Mouse (Mus musculus) E14TG2a.4 (cell line): Measurements from ENCODE around the gene Ptch1.

Experiments used
- H3K27me3 ChIP-seq: 2 replicates; pipeline ENCODE4 v1.6.1; 2014; ENCODE audit warnings: low read length, control low read depth; ENCODE audit not compliant: insufficient read depth
- H3K36me3 ChIP-seq: 2 replicates; pipeline ENCODE4 v1.6.1; 2014; ENCODE audit warnings: low read length, control low read depth; ENCODE audit not compliant: insufficient read depth
- H3K4me1 ChIP-seq: replicated peaks from 2 replicates; pipeline ENCODE4 v1.6.1; 2014; ENCODE audit warnings: low read depth, low read length, control low read depth
- H3K4me3 ChIP-seq: replicated peaks from 2 replicates; pipeline ENCODE4 v1.5.1; 2014; ENCODE audit warnings: mild to moderate bottlenecking, low read length
- H3K9me3 ChIP-seq: 2 replicates; pipeline ENCODE4 v1.6.1; 2014; ENCODE audit warnings: low read length, control low read depth
- CTCF ChIP-seq: conservative IDR thresholded peaks from 2 replicates; pipeline ENCODE4 v1.5.1; 2014; ENCODE audit warnings: low read length
- NANOG ChIP-seq: IDR thresholded peaks from 2 replicates; pipeline ENCODE4 v1.6.1; 2014; ENCODE audit warnings: borderline replicate concordance, low read length, mixed read lengths
- POU5F1 ChIP-seq: IDR thresholded peaks from 2 replicates; pipeline ENCODE4 v1.6.1; 2014; ENCODE audit warnings: low read length, borderline replicate concordance

The Ptch1 gene

DNA sequence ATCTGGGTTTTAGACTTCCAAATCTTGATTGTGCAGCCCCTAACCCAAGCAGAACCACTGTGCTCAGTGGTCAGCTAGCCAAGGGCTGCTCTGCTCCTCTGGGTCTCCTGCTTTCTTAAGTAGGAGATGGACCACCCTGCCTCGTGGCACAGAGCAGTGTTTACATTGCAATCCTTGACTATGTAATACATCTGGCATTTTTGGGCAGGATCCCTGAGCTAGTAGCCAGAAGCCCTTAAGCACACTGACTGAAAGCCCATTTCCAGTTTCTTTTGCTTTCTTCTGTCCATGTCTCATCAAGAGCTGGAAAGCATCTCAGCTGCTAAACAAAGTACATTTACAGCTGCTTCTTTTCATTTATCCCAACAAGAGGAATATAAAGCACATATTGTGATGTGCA is 17.0 kb downstream of the Ptch1 start:
- TF ChIP-seq NANOG (no peak), POU5F1 (no peak), CTCF (no peak)
- peaks cover 88% of the 10 kb centered on the region for H3K36me3 ChIP-seq

DNA sequence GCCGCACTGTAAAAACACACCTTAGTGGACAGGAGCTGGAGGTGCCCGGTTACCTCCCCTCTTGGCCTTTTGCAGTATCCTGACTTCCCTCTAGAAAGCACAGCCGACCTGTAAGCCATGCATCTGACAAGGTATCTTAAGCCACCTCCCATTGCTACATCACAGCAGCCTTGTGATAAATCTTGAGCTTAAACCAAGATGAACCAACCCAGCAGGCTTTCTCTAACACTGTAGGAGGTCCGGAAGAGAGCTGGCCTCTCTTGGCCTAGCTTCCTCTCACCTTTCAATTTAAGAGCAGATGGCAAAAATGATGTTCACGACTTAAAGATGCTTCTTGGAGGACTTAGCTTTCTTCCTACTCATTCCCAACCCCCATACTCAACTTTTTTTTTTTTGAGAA is 17.5 kb downstream of the Ptch1 start:
- Histone ChIP-seq H3K4me1 (peaks cover 99% of the 10 kb centered on the region), H3K4me3 (peak overlapping the region; percentile 35), H3K36me3 (peaks cover 88% of the 10 kb centered on the region), H3K9me3 (no peaks in the 10 kb centered on the region), H3K27me3 (no peaks in the 10 kb centered on the region)
- no peak for TF ChIP-seq NANOG
- TF ChIP-seq CTCF, result no peak
- TF ChIP-seq POU5F1, result no peak

More for the DNA sequence above, 17.0 kb downstream of the Ptch1 start:
- Histone ChIP-seq H3K9me3 (no peaks in the 10 kb centered on the region), H3K4me3 (peak overlapping the region; percentile 35; the same call in 1 of the 2 replicates), H3K27me3 (no peaks in the 10 kb centered on the region), H3K4me1 (peaks cover 99% of the 10 kb centered on the region)

DNA sequence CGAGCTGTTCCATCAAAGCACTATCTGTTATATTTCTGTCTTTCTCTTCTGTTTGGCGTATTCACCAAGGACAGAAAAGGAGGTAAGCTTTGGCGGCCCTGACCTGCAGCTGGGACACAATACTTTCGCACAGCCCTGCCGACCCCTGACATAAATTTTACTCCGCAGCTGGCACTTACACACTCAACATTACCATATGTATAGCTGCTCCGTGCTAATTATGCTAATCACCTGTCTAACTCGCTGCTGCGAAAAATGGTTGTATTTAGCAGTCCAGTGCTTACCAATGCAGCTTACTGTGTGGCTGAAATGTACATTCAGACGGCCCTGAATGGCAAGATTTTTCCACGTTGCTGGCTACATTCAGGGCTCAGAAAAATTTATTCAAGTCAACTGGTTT is 18.8 kb downstream of the Ptch1 start:
- H3K4me1 ChIP-seq, result peaks cover 99% of the 10 kb centered on the region
- peak overlapping the region; percentile 8; the same call in 1 of the 2 replicates for H3K4me3 ChIP-seq
- TF ChIP-seq POU5F1, result no peak
- TF ChIP-seq CTCF, result no peak
- no peaks in the 10 kb centered on the region for H3K27me3 ChIP-seq
- H3K36me3 ChIP-seq, result peaks cover 88% of the 10 kb centered on the region
- no peaks in the 10 kb centered on the region for H3K9me3 ChIP-seq

DNA sequence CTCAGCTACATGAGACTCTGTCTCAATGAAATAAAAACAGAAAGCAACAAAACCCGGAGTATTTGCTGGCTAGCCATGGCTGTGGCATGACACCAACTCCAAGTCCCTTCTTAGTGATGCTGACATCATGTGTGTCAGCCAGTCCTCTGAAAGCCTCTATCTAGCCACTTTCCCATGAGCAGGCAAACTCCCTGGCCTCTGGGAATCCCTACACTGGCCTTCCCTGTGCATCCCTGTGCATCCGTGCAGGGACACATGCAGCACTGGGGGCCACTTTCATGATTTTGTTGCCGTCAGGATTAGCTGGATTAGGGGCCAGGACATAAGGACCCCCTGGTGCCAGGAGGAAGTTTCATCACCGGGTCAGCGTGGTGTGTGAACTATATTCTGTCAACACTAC is 20.0 kb downstream of the Ptch1 start:
- Histone ChIP-seq H3K36me3 (peaks cover 88% of the 10 kb centered on the region), H3K9me3 (no peaks in the 10 kb centered on the region), H3K4me1 (peaks cover 99% of the 10 kb centered on the region), H3K27me3 (no peaks in the 10 kb centered on the region), H3K4me3 (no peak overlapping the region)
- no peak for TF ChIP-seq POU5F1
- TF ChIP-seq NANOG, result no peak
- no peak for TF ChIP-seq CTCF

DNA sequence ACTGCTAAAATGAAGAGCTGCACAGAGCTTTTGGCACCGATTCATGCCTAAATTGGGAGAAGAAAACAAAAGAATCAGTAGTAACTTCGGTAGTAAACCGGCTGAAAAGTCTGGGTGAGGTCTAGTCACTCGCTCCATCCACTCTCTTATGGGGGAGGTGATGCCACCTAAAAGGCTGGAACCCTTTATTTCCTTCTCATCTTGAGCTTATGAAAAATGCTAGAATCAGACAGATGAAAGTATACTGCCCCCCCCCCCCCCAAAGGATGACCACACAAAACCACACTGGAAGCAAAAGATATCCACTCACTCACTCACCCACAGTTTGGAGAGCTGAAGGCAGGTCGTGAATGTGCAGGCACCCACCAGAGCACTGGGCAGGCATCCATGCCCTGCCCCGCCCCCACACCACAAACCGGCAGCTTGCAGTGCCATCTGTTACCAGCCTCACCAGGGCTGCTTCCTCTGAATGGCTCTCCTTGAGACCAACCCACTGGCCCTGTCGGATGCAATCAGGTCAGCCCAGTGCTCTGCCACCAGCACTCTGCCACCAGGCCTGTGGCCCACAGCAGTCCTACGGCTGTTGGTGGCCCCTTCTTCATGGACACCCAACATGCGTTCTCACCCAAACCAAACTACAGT is 21.0 kb downstream of the Ptch1 start:
- no peak for TF ChIP-seq POU5F1
- TF ChIP-seq NANOG, result no peak
- TF ChIP-seq CTCF, result no peak
- Histone ChIP-seq H3K4me1 (peaks cover 99% of the 10 kb centered on the region), H3K27me3 (no peaks in the 10 kb centered on the region), H3K4me3 (0 out of 2 replicates have a peak overlapping the region, but pooled peaks have one; percentile 4), H3K36me3 (peaks cover 88% of the 10 kb centered on the region), H3K9me3 (no peaks in the 10 kb centered on the region)

DNA sequence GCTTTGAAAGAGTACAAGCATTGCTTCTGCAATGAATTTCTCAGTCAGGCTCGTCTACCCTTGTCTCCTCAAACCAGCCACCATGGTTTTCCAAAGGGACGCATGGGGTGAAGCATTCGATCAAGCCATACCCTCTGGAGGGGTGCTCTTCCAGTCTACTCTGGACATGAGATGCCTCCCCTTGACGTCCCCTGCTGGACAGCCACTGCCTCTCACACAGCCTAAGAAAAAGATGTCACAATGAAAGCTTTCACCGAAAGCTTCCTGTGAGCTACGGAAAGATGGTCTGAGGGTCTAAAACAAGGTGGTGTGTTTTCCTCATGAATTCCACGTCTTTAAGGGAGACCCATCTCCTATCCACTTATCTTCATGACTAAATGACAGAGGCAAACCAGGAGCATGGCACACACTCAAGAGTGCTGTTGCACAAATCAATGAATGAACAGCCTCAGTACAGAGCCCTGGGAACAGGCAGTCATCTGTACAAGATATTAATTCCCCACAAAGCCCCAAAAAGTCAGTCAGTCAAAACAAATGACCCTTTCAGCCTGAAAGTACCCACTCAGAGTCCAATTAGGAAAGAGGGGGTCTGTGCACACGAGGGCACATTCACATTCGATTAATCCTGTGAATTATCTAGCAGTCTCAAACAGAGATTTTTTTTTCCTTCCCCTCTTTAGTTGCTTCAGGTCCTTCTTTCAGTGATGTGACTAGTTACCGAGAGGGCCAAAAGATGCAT is 21.7 kb downstream of the Ptch1 start:
- Histone ChIP-seq H3K27me3 (no peaks in the 10 kb centered on the region), H3K36me3 (peaks cover 90% of the 10 kb centered on the region), H3K4me1 (peaks cover 99% of the 10 kb centered on the region), H3K4me3 (no peak overlapping the region), H3K9me3 (no peaks in the 10 kb centered on the region)
- TF ChIP-seq POU5F1, result no peak
- TF ChIP-seq NANOG, result no peak
- no peak for TF ChIP-seq CTCF

DNA sequence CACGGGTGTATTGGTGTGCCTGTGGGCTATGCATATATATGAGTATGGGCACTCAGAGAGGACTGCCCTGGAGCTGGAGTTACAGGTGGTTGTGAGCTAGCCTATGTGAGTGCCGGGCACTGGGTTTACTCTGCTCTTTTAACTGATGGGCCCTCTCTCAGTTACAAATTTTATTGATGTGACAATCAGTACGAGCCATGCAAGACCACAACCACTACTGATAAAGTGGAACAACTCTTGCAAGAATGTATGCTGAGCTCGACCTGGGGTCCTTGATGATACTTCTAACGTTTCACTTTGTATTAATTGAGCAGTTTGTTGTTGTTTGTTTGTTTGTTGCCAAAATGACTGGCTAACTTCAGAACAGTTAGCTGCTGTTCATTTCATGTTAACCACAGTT is 23.0 kb downstream of the Ptch1 start:
- no peak for TF ChIP-seq POU5F1
- no peak for TF ChIP-seq CTCF
- TF ChIP-seq NANOG, result no peak
- Histone ChIP-seq H3K4me1 (peaks cover 99% of the 10 kb centered on the region), H3K9me3 (no peaks in the 10 kb centered on the region), H3K27me3 (no peaks in the 10 kb centered on the region), H3K36me3 (peaks cover 97% of the 10 kb centered on the region), H3K4me3 (no peak overlapping the region)

DNA sequence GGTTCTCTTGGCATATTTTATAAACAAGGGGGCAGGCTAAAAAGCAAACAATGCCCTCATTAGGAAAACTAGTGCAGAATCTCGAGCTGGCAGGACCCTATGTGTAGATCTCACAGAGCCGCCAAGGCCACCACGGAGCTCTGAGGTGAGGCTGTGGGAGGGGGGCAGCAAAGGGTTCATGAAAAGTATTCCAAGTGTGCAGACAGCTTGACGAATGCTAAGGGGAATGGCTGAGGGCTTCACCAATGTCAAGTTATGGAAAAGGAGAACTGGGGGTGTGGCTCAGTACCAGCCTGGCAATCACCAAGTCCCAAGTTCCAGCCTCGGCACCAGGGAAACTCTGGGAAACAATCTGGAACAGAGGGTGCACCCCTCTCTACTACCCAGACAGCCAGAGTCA is 24.2 kb downstream of the Ptch1 start:
- Histone ChIP-seq H3K4me1 (peaks cover 100% of the 10 kb centered on the region), H3K4me3 (no peak overlapping the region), H3K36me3 (peaks cover 98% of the 10 kb centered on the region), H3K9me3 (no peaks in the 10 kb centered on the region), H3K27me3 (no peaks in the 10 kb centered on the region)
- no peak for TF ChIP-seq POU5F1
- no peak for TF ChIP-seq CTCF
- no peak for TF ChIP-seq NANOG

DNA sequence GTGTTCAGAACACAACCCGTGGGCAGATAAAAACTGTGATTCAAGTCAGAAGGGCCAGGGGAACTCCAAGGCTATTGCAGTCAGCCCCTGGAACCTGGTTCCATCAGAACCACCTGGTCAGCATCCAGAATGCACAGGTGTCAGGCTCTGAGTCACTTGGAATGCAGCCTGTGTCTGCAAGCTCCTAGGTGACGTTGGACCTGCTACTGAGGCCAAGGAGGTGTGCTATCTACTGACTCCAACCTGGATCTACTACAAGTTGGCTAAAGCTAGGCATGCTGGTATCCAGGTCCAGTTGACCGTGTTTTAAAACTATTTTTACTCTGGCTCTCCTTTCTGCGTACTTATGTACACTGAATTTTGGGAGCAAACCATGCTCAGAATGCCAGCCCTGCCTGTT is 24.8 kb downstream of the Ptch1 start:
- Histone ChIP-seq H3K4me3 (no peak overlapping the region), H3K36me3 (peaks cover 100% of the 10 kb centered on the region), H3K27me3 (no peaks in the 10 kb centered on the region), H3K9me3 (no peaks in the 10 kb centered on the region), H3K4me1 (peaks cover 100% of the 10 kb centered on the region)
- TF ChIP-seq POU5F1, result no peak
- no peak for TF ChIP-seq NANOG
- no peak for TF ChIP-seq CTCF
